In genomic region chr10:15392027-15392816, GRCm38 (mm10) we compare ENCODE assay signal across 10 mouse cellular contexts.
DNase-seq lines count a peak whose midpoint lies in the region; ATAC-seq lines count a peak whose summit lies in the region.
"Had no signal": no experiment of that assay in that cellular context is flagged by ENCODE, and none has a peak within 500 bp of the region (broad histone marks: within the 10 kb centered on the region; RNA-seq: fewer than 3 reads in every experiment).

No protein-coding gene starts in this region.

- H3K36me3 ChIP-seq in limb, embryonic 13.5 days: no peaks in the 10 kb centered on the region
- no peaks in the 10 kb centered on the region for H3K36me3 ChIP-seq in limb, embryonic 10.5 days
- no peaks in the 10 kb centered on the region for H3K36me3 ChIP-seq in forebrain, embryonic 16.5 days (ENCODE audit: control insufficient read depth, insufficient read depth)
- H3K36me3 ChIP-seq in macrophage (ENCODE audit: inconsistent target): no peaks in the 10 kb centered on the region
- H3K36me3 ChIP-seq: limb, embryonic 12.5 days had no signal

- 53% methylated on average over 5 of the region's 5 CpGs for WGBS in limb, embryonic 13.5 days
- 74% methylated on average over 5 of the region's 5 CpGs for WGBS in limb, embryonic 10.5 days
- WGBS in forebrain, embryonic 16.5 days: 57% methylated on average over 5 of the region's 5 CpGs
- 13% methylated on average over 5 of the region's 5 CpGs for WGBS in macrophage (ENCODE audit: missing documents)

- no peak overlapping the region for H3K4me3 ChIP-seq in limb, embryonic 13.5 days
- no peak overlapping the region for H3K4me3 ChIP-seq in limb, embryonic 10.5 days
- no peak overlapping the region for H3K4me3 ChIP-seq in forebrain, embryonic 16.5 days (replicated peaks; ENCODE audit: low read length)
- no peak overlapping the region for H3K4me3 ChIP-seq in macrophage (ENCODE audit: inconsistent target)
- H3K4me3 ChIP-seq: limb, embryonic 12.5 days had no signal

- no peak overlapping the region for H3K4me2 ChIP-seq in limb, embryonic 13.5 days (replicated peaks)
- no peak overlapping the region for H3K4me2 ChIP-seq in forebrain, embryonic 16.5 days (ENCODE audit: low read length)
- H3K4me2 ChIP-seq: limb, embryonic 12.5 days had no signal

- DNase-seq in adrenal gland, postnatal 14 days: peak; percentile 3
- no peak for DNase-seq in adrenal gland, adult 18-20 months (ENCODE audit: low spot score in 2 of 2)
- DNase-seq in limb, embryonic 10.5 days (ENCODE audit: low spot score): no peak
- no peak for DNase-seq in urinary bladder, postnatal 25 days (ENCODE audit: low spot score)
- DNase-seq in spleen, adult 18-20 months: no peak

- no peaks in the 10 kb centered on the region for H3K79me2 ChIP-seq in macrophage (ENCODE audit: inconsistent target)

- no peaks in the 10 kb centered on the region for H3K27me3 ChIP-seq in limb, embryonic 13.5 days
- no peaks in the 10 kb centered on the region for H3K27me3 ChIP-seq in limb, embryonic 10.5 days (ENCODE audit: low read depth, poor library complexity, severe bottlenecking)
- no peaks in the 10 kb centered on the region for H3K27me3 ChIP-seq in forebrain, embryonic 16.5 days (replicated peaks; ENCODE audit: control insufficient read depth, insufficient read depth, low read length)
- H3K27me3 ChIP-seq: limb, embryonic 12.5 days had no signal

- peak; percentile 28; the same call in 1 of the 2 replicates for ATAC-seq in limb, embryonic 13.5 days (ENCODE audit: low FRiP score, low read depth)
- peak; percentile 86 for ATAC-seq in forebrain, embryonic 16.5 days
- ATAC-seq: inflammation-experienced regulatory T-cells, adult 6 months had no signal

- H3K9me3 ChIP-seq in limb, embryonic 13.5 days: no peaks in the 10 kb centered on the region
- no peaks in the 10 kb centered on the region for H3K9me3 ChIP-seq in limb, embryonic 10.5 days (replicated peaks)
- no peaks in the 10 kb centered on the region for H3K9me3 ChIP-seq in forebrain, embryonic 16.5 days (ENCODE audit: control insufficient read depth, low read length)
- H3K9me3 ChIP-seq: limb, embryonic 12.5 days had no signal

- H3K27ac ChIP-seq in limb, embryonic 13.5 days: no peak overlapping the region
- no peak overlapping the region for H3K27ac ChIP-seq in limb, embryonic 10.5 days
- H3K27ac ChIP-seq in forebrain, embryonic 16.5 days (ENCODE audit: low read length): no peak overlapping the region
- H3K27ac ChIP-seq in macrophage: peak overlapping the region; percentile 38
- H3K27ac ChIP-seq: limb, embryonic 12.5 days had no signal

- H3K4me1 ChIP-seq in limb, embryonic 13.5 days: no peaks in the 10 kb centered on the region
- no peaks in the 10 kb centered on the region for H3K4me1 ChIP-seq in limb, embryonic 10.5 days
- no peaks in the 10 kb centered on the region for H3K4me1 ChIP-seq in forebrain, embryonic 16.5 days (replicated peaks; ENCODE audit: control insufficient read depth, insufficient read depth, low read length)
- H3K4me1 ChIP-seq: limb, embryonic 12.5 days had no signal

- no peak overlapping the region for H3K9ac ChIP-seq in limb, embryonic 13.5 days
- H3K9ac ChIP-seq in forebrain, embryonic 16.5 days (replicated peaks; ENCODE audit: low read depth, low read length): no peak overlapping the region
- H3K9ac ChIP-seq: limb, embryonic 12.5 days had no signal
